Mouse (Mus musculus) Muller cell, postnatal 12 days (primary cell): ENCODE measurements at regions not wholly inside any gene's neighbourhood (a gene's known extent, or its start where the extent isn't known, plus 50 kb on each side); places are given as distances from the start of the nearest gene placed in this dataset.

Experiments
- DNase-seq: peaks from one replicate; pipeline ENCODE4 v3.0.0-alpha.2; 2015; ENCODE audit errors: inconsistent ontology term

- DNase-seq = no peak
These were observed 94.9 kb upstream of the Plscr5 start for GRCm38 (mm10) chr9:92097806-92098205.

- DNase-seq = no peak
These were observed 63.2 kb upstream of the Plscr5 start for GRCm38 (mm10) chr9:92129504-92129903.

GRCm38 (mm10) chr9:92130445-92130844, 62.3 kb upstream of the Plscr5 start:
- peak; percentile 7 for DNase-seq

- no peak for DNase-seq
These were observed 60.3 kb upstream of the Plscr5 start for GRCm38 (mm10) chr9:92132440-92132839.

- DNase-seq = no peak
These were observed 50.8 kb upstream of the Plscr5 start for GRCm38 (mm10) chr9:92141924-92142323.
